Mouse (Mus musculus) midbrain, embryonic 12.5 days (tissue): ENCODE measurements around the gene Rbfox1. TPM values are rescaled to one million over a fixed set of nuclear protein-coding genes. Genes with fewer than 3 reads are reported as not detected.

Experiments used
- ATAC-seq: fragments of 200-750 bp; cut with Nextera tagmentation; 2 replicates; pipeline ENCODE4 v1.8.0; 2017; ENCODE audit warnings: low read depth, moderate TSS enrichment, moderate library complexity; ENCODE audit not compliant: low FRiP score
- H3K27ac ChIP-seq: fragments of 300-500 bp; sonication (generic); replicated peaks from 2 replicates; pipeline ENCODE4 v1.5.1; 2016; ENCODE audit warnings: mild to moderate bottlenecking
- H3K27me3 ChIP-seq: fragments of 300-500 bp; sonication (generic); 2 replicates; pipeline ENCODE4 v1.6.1; 2016; ENCODE audit warnings: mild to moderate bottlenecking
- H3K36me3 ChIP-seq: fragments of 300-500 bp; sonication (generic); 2 replicates; pipeline ENCODE4 v1.6.1; 2016
- H3K4me1 ChIP-seq: fragments of 300-500 bp; sonication (generic); 2 replicates; pipeline ENCODE4 v1.6.1; 2016
- H3K4me2 ChIP-seq: fragments of 300-500 bp; sonication (generic); replicated peaks from 2 replicates; pipeline ENCODE4 v1.6.1; 2016; ENCODE audit warnings: mild to moderate bottlenecking, moderate library complexity
- H3K4me3 ChIP-seq: fragments of 300-500 bp; sonication (generic); 2 replicates; pipeline ENCODE4 v1.5.1; 2016; ENCODE audit warnings: mild to moderate bottlenecking
- H3K9ac ChIP-seq: fragments of 300-500 bp; sonication (generic); replicated peaks from 2 replicates; pipeline ENCODE4 v1.6.1; 2016; ENCODE audit warnings: mild to moderate bottlenecking, moderate library complexity
- H3K9me3 ChIP-seq: fragments of 300-500 bp; sonication (generic); 2 replicates; pipeline ENCODE4 v1.6.1; 2016; ENCODE audit warnings: mild to moderate bottlenecking
- WGBS: fragments of 180-500 bp; shearing (Covaris S2); methylation state at CpG from one replicate; pipeline ENCODE4 v1.1.7; 2016; 5-methylcytosine and 5-hydroxymethylcytosine counted together
- polyA plus RNA-seq: library from polyadenylated mRNA; unstranded; fragments of >200 nt; fragmentation: Nextera tagmentation; extraction: Ambion mirVana; gene quantifications from 2 replicates; pipeline ENCODE4 v1.2.1, GENCODE M21; 2016

The Rbfox1 gene
- polyA plus RNA-seq, 1 experiment from 2014 or later, result 32.9 TPM

- WGBS, result 88% methylated on average over 3 of the region's 3 CpGs
- ATAC-seq, result no peak
- Histone ChIP-seq H3K27me3 (no peaks in the 10 kb centered on the region), H3K9me3 (no peaks in the 10 kb centered on the region), H3K4me2 (no peak overlapping the region), H3K9ac (no peak overlapping the region), H3K36me3 (no peaks in the 10 kb centered on the region), H3K4me1 (no peaks in the 10 kb centered on the region), H3K27ac (no peak overlapping the region), H3K4me3 (no peak overlapping the region)
These were observed 640.5 kb downstream of the Rbfox1 start for GRCm38 (mm10) chr16:6525507-6526170.

GRCm38 (mm10) chr16:6531459-6531858, 646.3 kb downstream of the Rbfox1 start:
- Histone ChIP-seq H3K9ac (no peak overlapping the region), H3K36me3 (no peaks in the 10 kb centered on the region), H3K27ac (no peak overlapping the region), H3K4me3 (no peak overlapping the region), H3K9me3 (no peaks in the 10 kb centered on the region), H3K27me3 (no peaks in the 10 kb centered on the region), H3K4me2 (no peak overlapping the region), H3K4me1 (no peaks in the 10 kb centered on the region)
- 85% methylated on average over 3 of the region's 3 CpGs for WGBS
- no peak for ATAC-seq

GRCm38 (mm10) chr16:6532077-6532995, 647.2 kb downstream of the Rbfox1 start:
- Histone ChIP-seq H3K27ac (no peak overlapping the region), H3K4me3 (no peak overlapping the region), H3K4me1 (no peaks in the 10 kb centered on the region), H3K9me3 (no peaks in the 10 kb centered on the region), H3K36me3 (no peaks in the 10 kb centered on the region), H3K9ac (no peak overlapping the region), H3K4me2 (no peak overlapping the region), H3K27me3 (no peaks in the 10 kb centered on the region)
- WGBS, result 77% methylated on average over 9 of the region's 9 CpGs
- ATAC-seq, result no peak

DNA sequence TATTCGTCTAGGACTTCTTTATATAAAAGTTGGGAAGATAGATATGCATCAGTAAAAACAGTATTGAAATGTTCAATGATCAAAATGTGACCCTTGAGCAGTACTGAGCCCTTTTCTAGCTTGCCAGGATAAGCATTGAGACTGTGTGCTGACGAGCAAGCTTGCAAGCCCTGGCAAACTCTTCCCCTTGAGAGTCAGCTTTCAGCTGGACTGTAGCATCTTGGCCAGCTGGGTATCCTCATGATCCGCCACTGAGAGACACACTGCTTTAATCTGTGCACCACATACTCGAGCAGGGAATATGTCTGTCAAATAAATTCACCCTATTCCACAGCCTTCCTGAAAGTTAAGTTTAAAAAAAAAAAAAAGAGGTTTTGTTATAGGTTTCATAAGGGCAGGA, 670.6 kb downstream of the Rbfox1 start:
- H3K9me3 ChIP-seq, result no peaks in the 10 kb centered on the region
- H3K4me1 ChIP-seq, result no peaks in the 10 kb centered on the region
- no peaks in the 10 kb centered on the region for H3K36me3 ChIP-seq
- WGBS, result 57% methylated on average over 4 of the region's 4 CpGs
- H3K9ac ChIP-seq, result no peak overlapping the region
- no peaks in the 10 kb centered on the region for H3K27me3 ChIP-seq
- no peak overlapping the region for H3K27ac ChIP-seq
- no peak for ATAC-seq
- H3K4me3 ChIP-seq, result no peak overlapping the region
- no peak overlapping the region for H3K4me2 ChIP-seq

DNA sequence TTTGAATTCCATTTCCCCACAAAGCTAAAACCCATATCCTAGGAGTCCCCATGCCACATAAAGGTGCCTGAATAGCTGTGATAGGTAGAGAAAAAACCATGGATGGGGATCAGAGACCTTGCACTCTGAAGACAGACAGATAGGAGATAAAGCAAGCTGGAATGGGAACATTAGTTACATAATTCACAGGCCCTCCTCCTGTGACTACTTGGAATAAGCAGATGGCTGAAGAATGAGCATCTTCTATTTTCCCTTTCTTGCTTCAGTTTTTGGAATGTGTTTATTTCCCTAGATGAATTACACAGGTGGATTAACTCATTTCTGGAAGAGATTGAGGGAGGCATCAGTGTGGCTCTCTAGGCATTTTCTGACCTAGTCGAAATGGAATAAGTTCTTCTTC, 672.6 kb downstream of the Rbfox1 start:
- Histone ChIP-seq H3K27ac (no peak overlapping the region), H3K4me2 (no peak overlapping the region), H3K36me3 (no peaks in the 10 kb centered on the region), H3K9ac (no peak overlapping the region), H3K27me3 (no peaks in the 10 kb centered on the region), H3K4me1 (no peaks in the 10 kb centered on the region), H3K9me3 (no peaks in the 10 kb centered on the region), H3K4me3 (no peak overlapping the region)
- no peak for ATAC-seq
- WGBS, result 90% methylated on average over 1 of the region's 1 CpGs

GRCm38 (mm10) chr16:6584700-6585099, 699.5 kb downstream of the Rbfox1 start:
- Histone ChIP-seq H3K4me2 (no peak overlapping the region), H3K9ac (no peak overlapping the region), H3K4me1 (no peaks in the 10 kb centered on the region), H3K4me3 (no peak overlapping the region), H3K27ac (no peak overlapping the region), H3K36me3 (no peaks in the 10 kb centered on the region), H3K27me3 (no peaks in the 10 kb centered on the region), H3K9me3 (no peaks in the 10 kb centered on the region)
- ATAC-seq, result no peak
- WGBS, result 92% methylated on average over 2 of the region's 2 CpGs

DNA sequence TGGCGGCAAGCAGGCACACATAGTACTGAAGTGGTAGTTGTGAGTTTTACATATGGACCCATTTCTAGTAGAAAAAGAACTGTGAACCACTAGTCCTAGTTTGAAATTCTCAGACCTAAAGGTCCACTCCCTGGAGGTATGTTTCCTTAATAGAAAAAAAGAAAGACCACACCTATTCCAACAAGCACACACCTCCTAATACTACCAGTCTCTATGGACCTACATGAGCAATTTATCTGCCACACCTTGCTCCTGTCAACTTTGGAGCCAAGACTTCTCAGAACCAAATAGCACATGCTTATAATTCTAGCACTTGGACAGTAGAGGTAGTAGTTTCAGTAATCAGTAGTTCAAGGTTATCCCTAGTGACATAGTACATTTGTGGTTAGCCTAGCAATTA, 700.0 kb downstream of the Rbfox1 start:
- Histone ChIP-seq H3K4me2 (no peak overlapping the region), H3K4me3 (no peak overlapping the region), H3K9ac (no peak overlapping the region), H3K27ac (no peak overlapping the region), H3K36me3 (no peaks in the 10 kb centered on the region), H3K27me3 (no peaks in the 10 kb centered on the region), H3K9me3 (no peaks in the 10 kb centered on the region), H3K4me1 (no peaks in the 10 kb centered on the region)
- ATAC-seq, result no peak
- WGBS, result 89% methylated on average over 1 of the region's 1 CpGs

DNA sequence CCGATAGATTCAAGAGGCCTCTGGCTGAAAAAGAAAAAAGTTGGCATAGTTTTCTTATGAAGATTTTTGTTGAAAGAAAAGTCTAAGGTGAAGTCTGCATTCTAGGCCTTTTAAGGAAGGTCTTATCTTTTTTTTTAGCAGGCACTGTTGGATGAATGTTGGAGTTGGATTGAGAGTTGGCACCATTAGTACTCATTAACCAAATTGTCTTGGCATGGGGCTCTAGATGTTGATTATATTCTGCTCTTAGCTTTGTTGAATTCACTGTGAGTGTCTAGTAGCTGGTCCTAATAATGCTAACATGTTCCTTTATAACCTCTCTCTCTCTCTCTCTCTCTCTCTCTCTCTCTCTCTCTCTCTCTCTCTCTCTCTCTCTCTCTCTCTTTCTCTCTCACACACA, 731.4 kb downstream of the Rbfox1 start:
- Histone ChIP-seq H3K9me3 (no peaks in the 10 kb centered on the region), H3K4me3 (no peak overlapping the region), H3K9ac (no peak overlapping the region), H3K36me3 (no peaks in the 10 kb centered on the region), H3K27me3 (no peaks in the 10 kb centered on the region), H3K4me2 (no peak overlapping the region), H3K27ac (no peak overlapping the region), H3K4me1 (no peaks in the 10 kb centered on the region)
- no peak for ATAC-seq
- WGBS, result 87% methylated on average over 1 of the region's 1 CpGs

DNA sequence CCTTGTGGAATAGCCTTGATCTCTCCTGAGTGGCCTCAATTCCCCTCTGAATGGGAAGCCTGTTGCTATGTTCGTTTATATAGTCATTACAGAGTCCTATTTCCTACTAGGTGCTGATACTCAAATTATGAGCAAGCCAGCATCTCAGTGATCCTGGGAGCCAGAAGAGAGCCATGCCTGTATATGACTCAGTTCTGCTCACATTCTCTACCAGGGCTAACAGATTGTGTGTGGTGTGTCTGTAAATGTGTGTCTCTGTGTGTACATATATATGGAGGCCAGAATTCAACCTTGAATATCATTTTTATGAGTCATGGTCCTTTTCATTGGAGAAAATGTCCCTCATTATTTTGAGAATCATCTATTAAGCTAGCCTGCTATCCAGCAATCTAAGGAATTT, 755.2 kb downstream of the Rbfox1 start:
- H3K27me3 ChIP-seq, result no peaks in the 10 kb centered on the region
- H3K36me3 ChIP-seq, result no peaks in the 10 kb centered on the region
- no peak overlapping the region for H3K9ac ChIP-seq
- no peak overlapping the region for H3K27ac ChIP-seq
- whole genome bisulfite sequencing, result 50% methylated on average over 1 of the region's 1 CpGs
- H3K4me2 ChIP-seq, result no peak overlapping the region
- H3K4me1 ChIP-seq, result no peaks in the 10 kb centered on the region
- H3K9me3 ChIP-seq, result no peaks in the 10 kb centered on the region
- ATAC-seq, result no peak
- no peak overlapping the region for H3K4me3 ChIP-seq

DNA sequence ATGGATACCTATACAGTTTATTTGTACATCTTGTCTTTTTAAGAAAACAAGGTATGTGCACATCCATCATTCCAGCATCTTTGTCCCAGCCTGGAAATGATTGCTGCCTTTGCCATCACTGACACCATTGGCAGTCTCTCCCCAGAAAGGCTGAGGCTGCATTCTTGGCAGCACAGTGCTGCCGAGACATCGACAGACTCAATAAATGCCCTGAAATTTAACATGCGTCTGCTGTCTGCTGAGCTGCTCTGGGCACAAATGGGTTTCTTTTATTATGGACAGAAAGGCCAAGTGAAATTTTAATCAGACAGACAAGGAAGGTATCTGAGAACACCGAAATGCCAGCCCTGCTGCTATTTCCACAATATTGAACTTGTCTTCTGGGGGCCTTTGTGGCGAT, 761.8 kb downstream of the Rbfox1 start:
- H3K27me3 ChIP-seq, result no peaks in the 10 kb centered on the region
- 74% methylated on average over 5 of the region's 5 CpGs for WGBS
- H3K9ac ChIP-seq, result no peak overlapping the region
- no peak overlapping the region for H3K4me3 ChIP-seq
- no peak overlapping the region for H3K4me2 ChIP-seq
- no peaks in the 10 kb centered on the region for H3K4me1 ChIP-seq
- no peak for ATAC-seq
- no peaks in the 10 kb centered on the region for H3K9me3 ChIP-seq
- H3K36me3 ChIP-seq, result no peaks in the 10 kb centered on the region
- H3K27ac ChIP-seq, result no peak overlapping the region

GRCm38 (mm10) chr16:6648753-6649152, 763.6 kb downstream of the Rbfox1 start:
- H3K9me3 ChIP-seq, result no peaks in the 10 kb centered on the region
- WGBS, result 87% methylated on average over 1 of the region's 1 CpGs
- H3K4me1 ChIP-seq, result no peaks in the 10 kb centered on the region
- no peaks in the 10 kb centered on the region for H3K36me3 ChIP-seq
- no peak overlapping the region for H3K4me3 ChIP-seq
- H3K27me3 ChIP-seq, result no peaks in the 10 kb centered on the region
- no peak overlapping the region for H3K27ac ChIP-seq
- H3K9ac ChIP-seq, result no peak overlapping the region
- no peak for ATAC-seq
- H3K4me2 ChIP-seq, result no peak overlapping the region

GRCm38 (mm10) chr16:6658594-6658993, 773.4 kb downstream of the Rbfox1 start:
- no peak for ATAC-seq
- H3K9ac ChIP-seq, result no peak overlapping the region
- no peak overlapping the region for H3K4me3 ChIP-seq
- H3K27me3 ChIP-seq, result no peaks in the 10 kb centered on the region
- H3K36me3 ChIP-seq, result no peaks in the 10 kb centered on the region
- no peaks in the 10 kb centered on the region for H3K4me1 ChIP-seq
- 78% methylated on average over 2 of the region's 2 CpGs for WGBS
- H3K4me2 ChIP-seq, result no peak overlapping the region
- H3K27ac ChIP-seq, result no peak overlapping the region
- H3K9me3 ChIP-seq, result peaks cover 17% of the 10 kb centered on the region; the same call in 1 of the 2 replicates
